Mouse (Mus musculus) cerebellum, adult 9-10 months (tissue): ENCODE results near the gene Ppa1.
"Not testable (repeated sequence)": the region's sequence is repeated elsewhere in the genome, so short reads cannot be mapped to it uniquely, and the experiment has no call there.

Source experiments
- DNase-seq: peaks from one replicate; pipeline ENCODE4 v3.0.0; 2022

Gene Ppa1

DNA sequence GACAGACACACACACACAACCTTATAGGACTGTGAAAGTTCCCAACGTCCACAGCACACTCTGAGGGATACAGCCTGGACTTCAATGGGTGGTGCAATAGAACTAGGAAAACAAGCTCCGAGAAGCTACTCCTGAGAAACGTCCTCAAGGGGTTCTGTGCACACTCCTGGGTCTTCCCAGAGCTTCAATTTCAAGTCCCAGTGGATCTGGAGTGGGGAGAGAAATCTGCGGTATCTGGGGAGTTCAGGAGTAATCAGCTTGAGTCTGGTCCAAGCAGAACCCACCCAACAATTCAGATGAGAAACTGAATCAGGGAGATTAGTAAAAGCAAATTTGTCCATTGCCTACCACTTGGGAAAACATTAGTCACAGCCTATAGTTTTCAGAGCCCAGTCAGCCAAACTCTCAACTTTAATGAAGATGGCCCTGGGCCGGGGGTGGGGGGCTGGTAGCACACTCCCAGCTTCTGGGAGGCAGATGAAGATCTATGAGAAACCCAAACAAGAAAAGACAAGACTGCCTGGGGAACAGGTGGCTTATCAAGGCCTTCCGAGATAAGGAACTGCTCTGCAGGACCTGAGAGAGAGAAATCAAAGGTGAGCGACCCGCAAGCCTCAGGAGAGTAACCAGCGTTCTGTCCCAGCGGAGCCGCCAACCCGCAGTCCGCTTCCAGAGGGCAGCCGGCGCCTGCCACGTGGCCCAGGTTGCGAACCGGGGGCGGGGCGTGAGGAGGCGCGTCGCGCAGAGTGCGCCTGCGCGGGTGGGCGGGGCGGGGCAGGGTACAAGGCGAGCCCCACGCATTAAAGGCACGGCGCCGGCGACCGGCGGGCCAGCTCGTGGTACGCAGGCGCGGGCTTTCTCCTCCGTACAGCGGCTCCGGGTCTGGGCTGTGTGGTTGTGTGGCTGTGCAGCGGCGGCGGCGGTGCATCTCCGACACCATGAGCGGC, at the start of gene Ppa1:
Gene Ppa1, plus strand, starts transcription at position 763 of the 947 bp plus-strand sequence.
- peak; percentile 84 for DNase-seq

- no peak for DNase-seq
These were observed 48.7 kb upstream of the Ppa1 start for GRCm38 (mm10) chr10:61599556-61600114.

DNA sequence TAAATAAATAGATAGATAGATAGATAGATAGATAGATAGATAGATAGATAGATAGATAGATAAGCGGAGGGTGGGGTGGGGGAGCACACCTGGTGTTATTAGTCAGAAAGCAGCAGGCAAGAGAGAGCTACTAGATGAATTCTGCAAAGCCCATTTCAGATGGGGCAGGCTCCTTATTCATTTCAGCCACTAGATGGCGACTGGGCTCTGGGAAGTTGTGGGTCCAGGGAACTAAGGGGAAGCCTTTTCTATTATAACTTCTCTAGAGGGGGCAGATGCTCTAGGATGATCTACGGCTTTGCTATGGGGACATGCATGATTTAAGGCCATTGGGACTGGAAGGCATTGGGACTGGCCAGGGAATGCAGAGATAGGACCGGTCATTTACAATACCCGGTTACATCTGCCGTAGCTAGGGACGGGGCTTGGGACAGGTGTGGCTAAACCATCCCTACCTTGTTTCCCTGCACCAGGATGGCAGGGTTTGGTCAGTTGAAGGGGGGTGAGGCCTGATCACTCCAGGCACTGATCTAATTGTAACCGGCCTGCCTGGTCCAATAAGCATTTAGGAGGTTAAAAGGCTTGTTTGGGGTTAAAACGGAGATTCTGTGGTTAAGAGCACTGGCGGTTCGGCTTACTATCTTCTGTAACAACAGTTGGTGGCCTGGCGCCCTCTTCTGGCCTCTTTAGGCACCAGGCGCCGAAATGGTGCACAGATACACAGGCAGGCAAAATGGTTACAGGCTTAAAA, 45.9 kb upstream of the Ppa1 start:
- DNase-seq, result peak; percentile 50

GRCm38 (mm10) chr10:61604376-61605065, 43.8 kb upstream of the Ppa1 start:
- DNase-seq, result no peak

- not testable (repeated sequence) for DNase-seq
These were observed 43.0 kb upstream of the Ppa1 start for GRCm38 (mm10) chr10:61605381-61605780.

DNA sequence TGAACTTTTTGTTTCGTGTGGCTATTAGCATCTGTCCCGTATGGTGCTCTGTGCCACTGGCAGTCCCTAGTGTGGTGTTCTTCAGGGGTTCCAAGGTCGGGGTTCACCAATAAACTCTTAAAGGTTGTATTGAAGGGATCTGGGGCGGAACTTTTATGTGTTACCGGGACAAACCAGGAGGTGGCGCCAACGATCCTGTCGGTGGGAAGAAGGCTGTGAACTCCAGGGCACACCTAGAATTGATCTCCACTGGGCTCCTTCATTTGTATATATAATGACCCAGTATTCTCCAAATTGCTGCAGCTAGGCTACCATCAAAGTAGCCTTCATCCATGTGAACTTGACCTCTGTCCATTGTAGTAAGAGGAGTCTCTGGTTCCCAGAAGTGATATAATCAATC, 42.5 kb upstream of the Ppa1 start:
- peak; percentile 54 for DNase-seq

GRCm38 (mm10) chr10:61608233-61608632, 40.1 kb upstream of the Ppa1 start:
- no peak for DNase-seq

DNA sequence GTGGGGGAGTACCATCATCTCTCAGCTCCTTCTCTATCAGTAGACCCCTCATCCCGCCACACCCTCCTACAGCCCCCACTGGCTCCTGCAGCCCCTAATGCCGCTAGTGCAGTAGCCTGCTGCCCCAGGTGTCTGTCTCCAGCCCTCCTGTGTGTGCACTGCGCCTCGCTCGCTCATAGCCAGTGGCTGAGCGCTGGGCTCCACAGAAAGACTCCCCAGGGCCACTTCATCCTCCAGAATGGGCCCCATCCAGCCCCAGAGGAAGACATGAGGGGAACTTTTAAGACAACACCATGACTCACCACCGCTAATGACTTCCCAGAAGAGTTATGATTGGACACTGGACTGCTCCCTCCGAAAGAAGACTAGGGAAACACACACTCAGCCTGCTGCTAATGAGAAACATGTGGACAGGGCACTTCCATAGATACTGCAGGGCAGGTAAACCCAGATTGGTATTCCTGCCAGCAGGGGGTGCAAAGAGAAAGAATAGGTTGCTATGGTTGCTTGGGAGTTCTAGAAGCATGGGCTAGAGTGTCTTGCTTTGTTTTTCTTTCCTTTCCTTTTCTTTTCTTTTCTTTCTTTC, 37.6 kb upstream of the Ppa1 start:
- DNase-seq, result no peak

DNA sequence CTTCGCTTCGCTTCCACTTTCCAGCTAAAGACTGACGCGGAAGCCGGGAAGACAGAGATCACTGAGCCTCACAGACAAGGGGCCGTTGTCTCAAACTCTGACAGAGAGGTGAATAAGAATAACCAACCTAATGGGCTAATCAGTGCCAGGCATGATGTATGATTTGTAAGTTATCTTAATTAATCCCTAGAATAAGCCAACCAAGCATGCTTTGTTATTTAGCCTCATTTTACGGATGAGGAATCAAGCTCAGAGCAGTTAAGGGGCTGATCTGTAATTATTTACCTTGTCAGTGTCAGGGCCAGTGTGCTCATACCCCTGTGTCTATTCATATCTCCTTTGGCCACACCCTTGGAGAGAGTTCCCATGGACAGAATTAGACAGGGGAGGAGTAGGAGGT, 34.0 kb upstream of the Ppa1 start:
- DNase-seq, result no peak

- DNase-seq, result no peak
These were observed 29.8 kb upstream of the Ppa1 start for GRCm38 (mm10) chr10:61618528-61618927.

DNA sequence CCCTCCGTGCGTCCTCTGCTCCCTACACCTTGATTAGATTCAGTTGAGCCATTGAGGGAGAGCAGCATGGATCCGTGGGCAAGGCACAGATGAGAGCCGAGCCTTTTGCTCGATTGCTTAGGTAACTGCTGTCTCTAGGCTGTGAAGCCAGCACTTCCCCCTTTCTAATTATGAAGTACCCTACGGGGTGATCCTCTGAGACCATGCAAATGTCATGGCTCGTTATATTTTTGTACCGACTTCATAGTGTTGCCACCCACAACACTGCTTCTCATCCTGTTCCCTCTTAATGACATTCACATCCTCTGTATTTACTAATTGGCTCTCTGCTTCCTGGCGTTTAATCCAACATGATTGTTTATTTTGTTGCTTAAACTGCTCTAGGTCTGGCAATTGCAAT, 26.7 kb upstream of the Ppa1 start:
- DNase-seq, result no peak

GRCm38 (mm10) chr10:61623874-61624273, 24.5 kb upstream of the Ppa1 start:
- not testable (repeated sequence) for DNase-seq

GRCm38 (mm10) chr10:61624771-61625170, 23.6 kb upstream of the Ppa1 start:
- no peak for DNase-seq

DNA sequence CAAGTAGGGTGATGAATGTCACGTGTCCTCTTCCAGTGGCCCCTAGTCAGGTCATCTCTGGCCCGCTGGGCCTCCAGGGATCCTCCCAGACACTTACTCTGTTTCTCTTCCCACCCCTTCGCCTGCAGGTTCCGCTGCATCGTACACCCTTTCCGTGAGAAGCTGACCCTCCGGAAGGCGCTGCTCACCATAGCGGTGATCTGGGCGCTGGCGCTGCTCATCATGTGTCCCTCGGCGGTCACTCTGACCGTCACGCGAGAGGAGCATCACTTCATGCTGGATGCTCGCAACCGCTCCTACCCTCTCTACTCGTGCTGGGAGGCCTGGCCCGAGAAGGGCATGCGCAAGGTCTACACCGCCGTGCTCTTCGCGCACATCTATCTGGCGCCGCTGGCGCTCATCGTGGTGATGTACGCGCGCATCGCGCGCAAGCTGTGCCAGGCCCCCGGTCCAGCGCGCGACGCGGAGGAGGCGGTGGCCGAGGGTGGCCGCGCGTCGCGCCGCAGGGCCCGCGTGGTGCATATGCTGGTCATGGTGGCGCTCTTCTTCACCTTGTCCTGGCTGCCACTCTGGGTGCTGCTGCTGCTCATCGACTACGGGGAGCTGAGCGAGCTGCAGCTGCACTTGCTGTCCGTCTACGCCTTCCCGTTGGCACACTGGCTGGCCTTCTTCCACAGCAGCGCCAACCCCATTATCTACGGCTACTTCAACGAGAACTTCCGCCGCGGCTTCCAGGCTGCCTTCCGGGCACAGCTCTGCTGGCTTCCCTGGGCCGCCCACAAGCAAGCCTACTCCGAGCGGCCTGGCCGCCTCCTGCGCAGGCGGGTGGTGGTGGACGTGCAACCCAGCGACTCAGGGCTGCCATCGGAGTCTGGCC, 22.7 kb upstream of the Ppa1 start:
- no peak for DNase-seq

DNA sequence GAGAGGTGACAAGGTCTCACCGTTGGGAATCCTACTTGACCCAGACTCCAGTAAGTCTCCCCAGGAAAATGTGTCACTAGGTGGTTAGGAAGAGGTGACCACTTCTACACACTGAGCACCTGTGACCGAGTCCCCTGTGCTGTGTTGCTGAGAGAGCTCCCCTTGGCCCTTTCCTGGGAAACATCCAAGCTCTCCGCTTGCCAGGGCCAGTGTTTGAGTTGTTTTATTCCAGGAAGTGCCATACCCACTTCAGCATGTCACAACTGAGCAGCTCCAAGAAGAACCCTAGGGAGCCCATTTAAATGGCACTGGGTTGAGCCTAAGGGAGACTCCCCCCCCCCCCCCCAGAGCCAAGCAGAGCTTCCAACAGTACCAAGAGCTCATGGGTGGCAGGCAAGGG, 21.8 kb upstream of the Ppa1 start:
- DNase-seq, result no peak

GRCm38 (mm10) chr10:61627195-61627937, 21.0 kb upstream of the Ppa1 start:
- no peak for DNase-seq

DNA sequence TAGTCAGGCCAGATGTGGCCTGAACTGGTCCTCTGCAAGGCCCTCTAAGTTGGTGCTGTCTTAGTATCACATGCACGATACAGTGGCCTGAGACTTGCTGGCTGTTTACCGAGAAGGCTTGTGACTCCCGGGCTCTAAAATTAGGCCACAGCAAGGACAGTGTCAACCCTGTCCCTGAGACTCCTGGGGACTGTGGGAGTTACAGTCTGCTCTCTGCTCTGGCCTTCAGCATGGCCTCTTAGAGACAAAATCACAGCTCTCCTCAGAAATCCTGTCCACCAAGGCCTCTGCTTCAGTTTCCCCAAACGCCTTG, 20.5 kb upstream of the Ppa1 start:
- DNase-seq, result no peak

GRCm38 (mm10) chr10:61632445-61632844, 15.9 kb upstream of the Ppa1 start:
- no peak for DNase-seq

GRCm38 (mm10) chr10:61637055-61637454, 11.3 kb upstream of the Ppa1 start:
- DNase-seq, result no peak

DNA sequence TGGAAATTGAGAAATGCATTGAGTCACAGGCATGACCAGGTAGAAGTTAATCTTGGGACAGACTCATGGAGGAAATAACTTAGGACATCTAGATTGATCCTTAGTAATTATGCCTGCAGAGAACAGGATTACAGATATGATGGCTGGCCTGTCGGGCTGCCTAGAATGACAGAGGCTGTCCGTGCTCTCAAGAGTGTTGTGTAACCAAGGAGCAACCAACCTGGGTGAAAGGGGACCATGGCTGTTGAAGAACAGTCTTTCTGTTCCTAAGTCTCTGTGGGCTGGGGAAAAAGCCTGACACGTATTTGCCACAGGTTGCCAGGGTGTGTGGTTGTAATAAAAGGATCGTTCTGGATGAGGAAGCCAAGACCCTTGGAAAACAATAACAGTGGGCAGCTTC, 8.0 kb upstream of the Ppa1 start:
- DNase-seq, result no peak

- DNase-seq, result no peak
These were observed 1.8 kb upstream of the Ppa1 start for GRCm38 (mm10) chr10:61646557-61646956.
